Mouse (Mus musculus) lung, embryonic 16.5 days (tissue): Measurements from ENCODE around the gene Nap1l2. TPM values are rescaled to one million over a fixed set of nuclear protein-coding genes. Genes with fewer than 3 reads are reported as not detected.

ENCODE experiments used
- polyA plus RNA-seq: library from polyadenylated mRNA; unstranded; fragments of >200 nt; fragmentation: Nextera tagmentation; extraction: Ambion mirVana; gene quantifications from 2 replicates; pipeline ENCODE4 v1.2.1, GENCODE M21; 2015

Gene Nap1l2
- polyA plus RNA-seq, 1 experiment from 2014 or later = 1.1 TPM

Other genes with a start within 250 kb of the Nap1l2 start
- 0.10 TPM in 1 of 2 replicates, not detected in the other for gene Cdx4, start 134.8 kb upstream of the Nap1l2 start, polyA plus RNA-seq
- gene Chic1, start 169.8 kb upstream of the Nap1l2 start, polyA plus RNA-seq = 2.6 and 3.3 TPM in 2 replicates
- 0.25 TPM in 1 of 2 replicates, not detected in the other for gene Tsx, start 227.8 kb upstream of the Nap1l2 start, polyA plus RNA-seq
- gene Gm26992, start 235.4 kb upstream of the Nap1l2 start, polyA plus RNA-seq = not detected in 2 replicates